Mouse (Mus musculus) megakaryocyte, embryonic 14.5 days (primary cell): ENCODE measurements around the gene Scrt2.

Experiments
- FLI1 ChIP-seq: IDR thresholded peaks from 2 replicates; pipeline ENCODE4 v1.6.1; 2012; ENCODE audit warnings: low read length, inconsistent platforms, mixed read lengths
- GATA1 ChIP-seq: IDR thresholded peaks from 3 replicates; pipeline ENCODE4 v1.6.1; 2012; ENCODE audit warnings: mixed read lengths, low read length, inconsistent platforms, borderline replicate concordance

- TF ChIP-seq GATA1, result no peak
- TF ChIP-seq FLI1, result no peak
Measured at GRCm38 (mm10) chr2:152089078-152089477, 7.7 kb downstream of the Scrt2 start.
